Mouse (Mus musculus) ES-Bruce4 (cell line): ENCODE data around the gene Rapgef5.

Source experiments
- CTCF ChIP-seq: IDR thresholded peaks from one replicate; pipeline ENCODE4 v1.8.1; 2011; ENCODE audit warnings: low read depth, low read length
- EP300 ChIP-seq: IDR thresholded peaks from 2 replicates; pipeline ENCODE4 v1.6.1; 2011; ENCODE audit warnings: low read depth, low read length; ENCODE audit not compliant: insufficient read depth

GRCm38 (mm10) chr12:117512468-117512867, 3.8 kb upstream of the Rapgef5 start:
- no peak for TF ChIP-seq CTCF
- no peak for TF ChIP-seq EP300
